Mouse (Mus musculus): ENCODE measurements around the gene Rmnd1. TPM values are rescaled to one million over a fixed set of nuclear protein-coding genes. Genes with fewer than 3 reads are reported as not detected.

The Rmnd1 gene
- polyA plus RNA-seq, 1 experiment from 2014 or later = 47.9 TPM

DNA sequence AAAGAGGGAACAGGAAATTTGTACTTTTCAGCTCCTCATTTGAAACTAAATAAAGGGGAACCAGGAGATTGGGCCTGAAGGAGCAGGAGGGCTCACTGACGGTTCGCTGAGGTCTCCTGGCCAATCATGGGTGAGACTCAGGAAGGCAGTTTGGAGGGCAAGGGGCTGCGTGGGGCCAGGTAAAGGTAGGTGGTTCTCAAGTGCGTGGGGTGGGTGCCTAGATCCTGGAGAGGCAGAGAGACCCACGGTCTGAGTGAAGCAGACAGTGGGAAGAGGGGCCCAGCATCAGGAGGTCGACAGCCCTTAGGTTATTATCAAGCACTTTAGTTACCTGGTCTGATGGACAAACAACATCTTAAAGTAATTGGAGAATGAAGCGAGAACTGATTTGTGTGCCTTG is 57.9 kb downstream of the Rmnd1 start:
- Histone ChIP-seq H3K27ac (no peak overlapping the region), H3K36me3 (peaks cover 30% of the 10 kb centered on the region), H3K4me2 (no peak overlapping the region), H3K9ac (no peak overlapping the region), H3K4me1 (replicated peaks) (no peaks in the 10 kb centered on the region), H3K4me3 (no peak overlapping the region), H3K9me3 (no peaks in the 10 kb centered on the region), H3K27me3 (no peaks in the 10 kb centered on the region)
- 94% methylated on average over 7 of the region's 7 CpGs for WGBS
- ATAC-seq (ENCODE audit: low FRiP score) = no peak

DNA sequence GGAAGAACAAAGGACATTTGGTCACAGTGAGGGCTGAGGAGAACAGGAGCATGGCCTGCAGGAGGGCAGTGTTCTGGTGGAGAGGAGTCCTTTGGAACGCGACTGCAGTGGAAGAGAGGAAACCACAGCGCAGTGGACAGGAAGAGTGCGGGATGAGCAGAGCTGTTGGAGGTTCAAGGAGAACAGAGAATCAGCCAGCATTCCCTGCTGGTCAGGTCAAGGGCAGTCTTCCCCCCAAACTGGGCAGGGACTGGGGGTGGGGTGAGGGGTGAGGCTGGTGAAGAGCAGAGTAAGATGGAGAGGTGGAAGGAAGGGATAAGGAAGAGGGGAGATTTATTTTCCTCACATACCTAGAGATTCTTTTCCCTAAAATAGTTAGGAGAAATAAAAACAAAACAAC is 58.6 kb downstream of the Rmnd1 start:
- Histone ChIP-seq H3K4me3 (no peak overlapping the region), H3K27me3 (no peaks in the 10 kb centered on the region), H3K4me2 (no peak overlapping the region), H3K36me3 (peaks cover 37% of the 10 kb centered on the region), H3K4me1 (replicated peaks) (no peaks in the 10 kb centered on the region), H3K9ac (no peak overlapping the region), H3K9me3 (no peaks in the 10 kb centered on the region), H3K27ac (no peak overlapping the region)
- WGBS = 69% methylated on average over 4 of the region's 4 CpGs
- ATAC-seq (ENCODE audit: low FRiP score) = no peak

GRCm38 (mm10) chr10:4372011-4372410 is 60.2 kb downstream of the Rmnd1 start:
- H3K9ac ChIP-seq = no peak overlapping the region
- H3K27ac ChIP-seq = no peak overlapping the region
- H3K4me3 ChIP-seq = no peak overlapping the region
- H3K4me2 ChIP-seq = no peak overlapping the region
- peaks cover 53% of the 10 kb centered on the region for H3K36me3 ChIP-seq
- ATAC-seq (ENCODE audit: low FRiP score) = peak; percentile 44
- no peaks in the 10 kb centered on the region for H3K4me1 ChIP-seq (replicated peaks)
- no peaks in the 10 kb centered on the region for H3K9me3 ChIP-seq
- H3K27me3 ChIP-seq = no peaks in the 10 kb centered on the region
- 61% methylated on average over 5 of the region's 5 CpGs for WGBS

DNA sequence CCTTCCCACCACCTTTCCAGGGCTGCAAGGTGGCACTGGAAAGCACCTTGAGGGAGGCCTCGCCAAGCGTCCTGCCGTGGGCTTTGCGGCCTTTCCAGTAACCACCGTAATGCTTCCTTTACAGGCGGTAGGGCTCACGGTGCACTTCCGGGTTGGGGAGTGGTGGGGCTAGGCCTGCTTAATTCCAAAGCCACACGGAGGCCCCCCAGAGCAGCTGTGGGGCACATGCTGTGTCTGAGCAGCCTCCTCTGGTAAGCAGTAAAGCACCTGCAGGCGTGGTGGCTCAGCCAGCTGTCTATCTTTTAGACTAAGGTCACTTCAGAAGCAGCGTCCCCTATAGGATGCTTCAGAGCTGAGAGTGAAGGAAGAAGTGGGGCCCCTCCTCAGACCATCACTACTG is 62.1 kb downstream of the Rmnd1 start:
- H3K36me3 ChIP-seq = peaks cover 59% of the 10 kb centered on the region
- WGBS = 93% methylated on average over 11 of the region's 11 CpGs

DNA sequence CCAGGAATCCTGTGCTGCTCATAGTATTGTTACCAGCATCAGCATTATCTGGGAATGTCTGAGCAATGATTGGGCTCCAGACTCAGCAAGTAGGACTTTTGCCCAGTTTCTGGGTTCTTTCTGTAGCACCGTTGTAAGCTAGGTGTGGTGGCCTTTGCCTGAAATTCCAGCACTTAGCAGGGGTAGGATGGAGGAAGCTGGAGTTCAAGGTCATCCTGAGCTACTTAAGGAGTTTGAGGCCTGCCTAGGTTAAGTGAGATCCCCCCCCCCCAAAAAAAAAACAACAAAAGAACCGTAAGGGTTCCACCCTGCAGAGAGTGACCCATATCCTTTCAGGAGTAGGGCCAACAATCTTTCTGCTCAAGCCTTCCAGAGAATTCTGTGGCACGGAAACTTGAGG is 67.6 kb downstream of the Rmnd1 start:
- no peak for ATAC-seq (ENCODE audit: low FRiP score)
- H3K36me3 ChIP-seq = peaks cover 32% of the 10 kb centered on the region
- H3K27ac ChIP-seq = no peak overlapping the region
- H3K4me3 ChIP-seq = no peak overlapping the region
- H3K27me3 ChIP-seq = no peaks in the 10 kb centered on the region
- no peak overlapping the region for H3K9ac ChIP-seq
- H3K9me3 ChIP-seq = 0 out of 2 replicates have a peak, but pooled peaks cover 5% of the 10 kb centered on the region
- no peaks in the 10 kb centered on the region for H3K4me1 ChIP-seq (replicated peaks)
- WGBS = 95% methylated on average over 3 of the region's 3 CpGs
- H3K4me2 ChIP-seq = no peak overlapping the region

More for the DNA sequence above, 62.1 kb downstream of the Rmnd1 start:
- no peaks in the 10 kb centered on the region for H3K27me3 ChIP-seq
- H3K4me1 ChIP-seq (replicated peaks) = no peaks in the 10 kb centered on the region
- no peak for ATAC-seq (ENCODE audit: low FRiP score)
- no peak overlapping the region for H3K4me2 ChIP-seq
- H3K9me3 ChIP-seq = no peaks in the 10 kb centered on the region
- H3K4me3 ChIP-seq = no peak overlapping the region
- H3K9ac ChIP-seq = no peak overlapping the region
- H3K27ac ChIP-seq = no peak overlapping the region

GRCm38 (mm10) chr10:4357435-4357834 is 74.8 kb downstream of the Rmnd1 start:
- no peak overlapping the region for H3K4me2 ChIP-seq
- H3K4me3 ChIP-seq = no peak overlapping the region
- H3K27ac ChIP-seq = no peak overlapping the region
- H3K27me3 ChIP-seq = no peaks in the 10 kb centered on the region
- no peak overlapping the region for H3K9ac ChIP-seq
- H3K4me1 ChIP-seq (replicated peaks) = no peaks in the 10 kb centered on the region
- no peak for ATAC-seq (ENCODE audit: low FRiP score)
- H3K36me3 ChIP-seq = peaks cover 47% of the 10 kb centered on the region
- 92% methylated on average over 10 of the region's 10 CpGs for WGBS
- H3K9me3 ChIP-seq = 0 out of 2 replicates have a peak, but pooled peaks cover under 1% of the 10 kb centered on the region

- H3K4me3 ChIP-seq = no peak overlapping the region
- H3K9me3 ChIP-seq = no peaks in the 10 kb centered on the region
- no peak overlapping the region for H3K27ac ChIP-seq
- H3K4me1 ChIP-seq (replicated peaks) = no peaks in the 10 kb centered on the region
- H3K36me3 ChIP-seq = peaks cover 47% of the 10 kb centered on the region
- no peak overlapping the region for H3K4me2 ChIP-seq
- no peaks in the 10 kb centered on the region for H3K27me3 ChIP-seq
- no peak for ATAC-seq (ENCODE audit: low FRiP score)
- H3K9ac ChIP-seq = no peak overlapping the region
- 84% methylated on average over 5 of the region's 5 CpGs for WGBS
Observed at GRCm38 (mm10) chr10:4356640-4357039, 75.5 kb downstream of the Rmnd1 start.

DNA sequence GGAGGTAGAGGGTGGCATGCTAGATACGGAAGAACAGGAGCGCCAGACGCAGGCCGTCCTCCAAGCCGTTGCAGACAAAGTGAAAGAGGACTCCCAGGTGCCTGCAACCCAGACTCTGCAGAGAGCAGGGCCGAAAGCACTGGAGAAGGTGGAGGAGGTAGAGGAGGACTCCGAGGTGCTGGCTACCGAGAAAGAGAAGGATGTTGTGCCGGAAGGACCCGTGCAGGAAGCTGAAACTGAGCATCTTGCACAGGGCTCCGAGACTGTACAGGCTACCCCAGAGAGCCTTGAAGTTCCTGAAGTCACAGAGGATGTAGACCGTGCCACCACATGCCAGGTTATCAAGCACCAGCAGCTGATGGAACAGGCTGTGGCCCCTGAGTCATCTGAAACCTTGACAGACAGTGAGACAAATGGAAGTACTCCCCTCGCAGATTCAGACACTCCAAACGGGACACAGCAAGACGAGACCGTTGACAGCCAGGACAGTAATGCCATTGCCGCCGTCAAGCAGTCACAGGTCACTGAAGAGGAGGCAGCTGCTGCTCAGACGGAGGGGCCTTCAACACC is 76.2 kb downstream of the Rmnd1 start:
- Histone ChIP-seq H3K36me3 (peaks cover 47% of the 10 kb centered on the region), H3K27me3 (no peaks in the 10 kb centered on the region), H3K4me3 (no peak overlapping the region), H3K9ac (no peak overlapping the region), H3K4me1 (replicated peaks) (no peaks in the 10 kb centered on the region), H3K4me2 (no peak overlapping the region), H3K9me3 (no peaks in the 10 kb centered on the region), H3K27ac (no peak overlapping the region)
- 91% methylated on average over 19 of the region's 19 CpGs for WGBS
- no peak for ATAC-seq (ENCODE audit: low FRiP score)

GRCm38 (mm10) chr10:4354371-4355260 is 77.6 kb downstream of the Rmnd1 start:
- H3K4me3 ChIP-seq = no peak overlapping the region
- WGBS = 91% methylated on average over 38 of the region's 38 CpGs
- H3K36me3 ChIP-seq = peaks cover 47% of the 10 kb centered on the region
- no peak for ATAC-seq (ENCODE audit: low FRiP score)
- no peak overlapping the region for H3K9ac ChIP-seq
- H3K27ac ChIP-seq = no peak overlapping the region
- no peaks in the 10 kb centered on the region for H3K4me1 ChIP-seq (replicated peaks)
- no peaks in the 10 kb centered on the region for H3K9me3 ChIP-seq
- H3K4me2 ChIP-seq = no peak overlapping the region
- H3K27me3 ChIP-seq = no peaks in the 10 kb centered on the region

Other genes starting within 250 kb of the Rmnd1 start
- 47.8 and 50.5 TPM in 2 replicates for gene Akap12, start 166.0 kb downstream of the Rmnd1 start, polyA plus RNA-seq (2015; fragmentation: Nextera tagmentation; extraction: Ambion mirVana)
- gene Zbtb2, start 44.3 kb downstream of the Rmnd1 start, polyA plus RNA-seq (2015; fragmentation: Nextera tagmentation; extraction: Ambion mirVana) = 15.7 and 16.0 TPM in 2 replicates
- 14.7 and 15.3 TPM in 2 replicates for gene Armt1, start 79 bp upstream of the Rmnd1 start, polyA plus RNA-seq (2015; fragmentation: Nextera tagmentation; extraction: Ambion mirVana)
- gene Ccdc170, start 50.1 kb upstream of the Rmnd1 start, polyA plus RNA-seq (2015; fragmentation: Nextera tagmentation; extraction: Ambion mirVana) = 0.23 and 0.55 TPM in 2 replicates
- gene Esr1, start 179.2 kb upstream of the Rmnd1 start, polyA plus RNA-seq (2015; fragmentation: Nextera tagmentation; extraction: Ambion mirVana) = 0.10 and 0.16 TPM in 2 replicates

Data from hindbrain, embryonic 13.5 days (tissue).